15 mouse cellular contexts compared by ENCODE assay signal in genomic region chr17:73250488-73251141, GRCm38 (mm10).
DNase-seq lines count a peak whose midpoint lies in the region; ATAC-seq and TF ChIP-seq lines count a peak whose summit lies in the region.
"Had no signal": no experiment of that assay in that cellular context is flagged by ENCODE, and none has a peak within 500 bp of the region (broad histone marks: within the 10 kb centered on the region; RNA-seq: fewer than 3 reads in every experiment).

No protein-coding gene starts in this region.

- H3K36me3 ChIP-seq in heart, embryonic 15.5 days = no peaks in the 10 kb centered on the region
- no peaks in the 10 kb centered on the region for H3K36me3 ChIP-seq in hindbrain, embryonic 16.5 days (ENCODE audit: control insufficient read depth, insufficient read depth, low read length)
- H3K36me3 ChIP-seq: forebrain, embryonic 15.5 days; hindbrain, embryonic 15.5 days; liver, embryonic 13.5 days; neural tube, embryonic 15.5 days had no signal

- H3K4me1 ChIP-seq in heart, embryonic 15.5 days (replicated peaks) = peaks cover 28% of the 10 kb centered on the region
- peaks cover 4% of the 10 kb centered on the region for H3K4me1 ChIP-seq in bone marrow, adult 2 months (ENCODE audit: control insufficient read depth, insufficient read depth, low read length)
- no peaks in the 10 kb centered on the region for H3K4me1 ChIP-seq in hindbrain, embryonic 16.5 days (ENCODE audit: control insufficient read depth, insufficient read depth, low read depth, low read length)
- H3K4me1 ChIP-seq: forebrain, embryonic 15.5 days; hindbrain, embryonic 15.5 days had no signal

- no peak overlapping the region for H3K9ac ChIP-seq in heart, embryonic 15.5 days
- no peak overlapping the region for H3K9ac ChIP-seq in hindbrain, embryonic 16.5 days (ENCODE audit: low read depth, low read length)
- H3K9ac ChIP-seq: forebrain, embryonic 15.5 days; hindbrain, embryonic 15.5 days; liver, embryonic 13.5 days; neural tube, embryonic 15.5 days had no signal

- DNase-seq in heart, adult 8-10 months (ENCODE audit: low spot score) = no peak
- peak; percentile 57 to 61 for DNase-seq in spleen, postnatal 36 days (ENCODE audit: low spot score in 2 of 2)
- DNase-seq in spleen, postnatal 4 days (ENCODE audit: low spot score in 2 of 2) = no peak
- DNase-seq in c-Kit-positive CD71-positive TER-119-positive erythroid progenitor cells, embryonic 14.5 days (ENCODE audit: low spot score) = no peak
- DNase-seq: cerebellum, postnatal 14 days; liver, embryonic 13.5 days; right cerebral cortex, adult 18-20 months had no signal

- 72% methylated on average over 3 of the region's 3 CpGs for WGBS in heart, embryonic 15.5 days
- WGBS in bone marrow, adult 2 months = 41% methylated on average over 3 of the region's 3 CpGs
- 93% methylated on average over 3 of the region's 3 CpGs for WGBS in hindbrain, embryonic 16.5 days

- H3K27ac ChIP-seq in heart, embryonic 15.5 days = peak overlapping the region; percentile 15; the same call in 1 of the 2 replicates
- H3K27ac ChIP-seq in bone marrow, adult 2 months (ENCODE audit: control insufficient read depth, insufficient read depth, low read depth, low read length, poor library complexity) = peak overlapping the region; percentile 81
- H3K27ac ChIP-seq in hindbrain, embryonic 16.5 days (ENCODE audit: low read depth, low read length) = no peak overlapping the region
- H3K27ac ChIP-seq: forebrain, embryonic 15.5 days; hindbrain, embryonic 15.5 days; liver, embryonic 13.5 days; macrophage; neural tube, embryonic 15.5 days had no signal

- ATAC-seq in heart, embryonic 15.5 days (replicated peaks; ENCODE audit: insufficient number of reproducible peaks, insufficient read depth, low FRiP score, low read depth) = peak; percentile 45; the same call in 1 of the 2 replicates
- ATAC-seq in hindbrain, embryonic 16.5 days = no peak
- ATAC-seq: activated CD4-positive, CD25-positive, alpha-beta regulatory T cell, adult 4 months; forebrain, embryonic 15.5 days had no signal

- no peak overlapping the region for H3K4me3 ChIP-seq in heart, embryonic 15.5 days
- H3K4me3 ChIP-seq in bone marrow, adult 2 months (replicated peaks; ENCODE audit: control insufficient read depth, low read depth, low read length) = no peak overlapping the region
- no peak overlapping the region for H3K4me3 ChIP-seq in hindbrain, embryonic 16.5 days (ENCODE audit: low read length)
- H3K4me3 ChIP-seq: forebrain, embryonic 15.5 days; hindbrain, embryonic 15.5 days; liver, embryonic 13.5 days; neural tube, embryonic 15.5 days had no signal

- no peaks in the 10 kb centered on the region for H3K9me3 ChIP-seq in heart, embryonic 15.5 days (replicated peaks)
- peaks cover 2% of the 10 kb centered on the region; the same call in 1 of the 2 replicates for H3K9me3 ChIP-seq in hindbrain, embryonic 16.5 days (ENCODE audit: control insufficient read depth, low read length)
- H3K9me3 ChIP-seq: forebrain, embryonic 15.5 days; hindbrain, embryonic 15.5 days; liver, embryonic 13.5 days; neural tube, embryonic 15.5 days had no signal

- TF ChIP-seq POLR2A in bone marrow, adult 2 months (IDR thresholded peaks at IDR 0.05; ENCODE audit: borderline replicate concordance, control insufficient read depth, low read depth, low read length) = no peak

- no peaks in the 10 kb centered on the region for H3K27me3 ChIP-seq in heart, embryonic 15.5 days
- H3K27me3 ChIP-seq in hindbrain, embryonic 16.5 days (replicated peaks; ENCODE audit: control insufficient read depth, insufficient read depth, low read length) = no peaks in the 10 kb centered on the region
- H3K27me3 ChIP-seq: forebrain, embryonic 15.5 days; hindbrain, embryonic 15.5 days; liver, embryonic 13.5 days; neural tube, embryonic 15.5 days had no signal

- no peak for TF ChIP-seq CTCF in bone marrow, adult 2 months (IDR thresholded peaks at IDR 0.05; ENCODE audit: control insufficient read depth, insufficient read depth, low read length)

- H3K4me2 ChIP-seq in heart, embryonic 15.5 days = no peak overlapping the region
- no peak overlapping the region for H3K4me2 ChIP-seq in hindbrain, embryonic 16.5 days (ENCODE audit: low read length)
- H3K4me2 ChIP-seq: forebrain, embryonic 15.5 days; hindbrain, embryonic 15.5 days; liver, embryonic 13.5 days; neural tube, embryonic 15.5 days had no signal

Comparison
In these comparisons a context has a peak if more than half of its experiments do, and no peak if none do; other contexts are left out.
1. DNase-seq: peak in spleen, postnatal 36 days (2 of 2); none in heart, adult 8-10 months (single experiment), spleen, postnatal 4 days (0 of 2) and c-Kit-positive CD71-positive TER-119-positive erythroid progenitor cells, embryonic 14.5 days (single experiment).